Mouse (Mus musculus): ENCODE measurements at regions not wholly inside any gene's neighbourhood (a gene's known extent, or its start where the extent isn't known, plus 50 kb on each side); places are given as distances from the start of the nearest gene placed in this dataset.

- TF ChIP-seq CTCF (IDR thresholded peaks at IDR 0.05): peak; percentile 54
- TF ChIP-seq EP300 (IDR thresholded peaks at IDR 0.05): no peak
Observed at GRCm38 (mm10) chr5:126733470-126733869, 508.1 kb upstream of the Tmem132c start.
